Comparison of ENCODE assay signal across 19 mouse cellular contexts in the genomic region with DNA sequence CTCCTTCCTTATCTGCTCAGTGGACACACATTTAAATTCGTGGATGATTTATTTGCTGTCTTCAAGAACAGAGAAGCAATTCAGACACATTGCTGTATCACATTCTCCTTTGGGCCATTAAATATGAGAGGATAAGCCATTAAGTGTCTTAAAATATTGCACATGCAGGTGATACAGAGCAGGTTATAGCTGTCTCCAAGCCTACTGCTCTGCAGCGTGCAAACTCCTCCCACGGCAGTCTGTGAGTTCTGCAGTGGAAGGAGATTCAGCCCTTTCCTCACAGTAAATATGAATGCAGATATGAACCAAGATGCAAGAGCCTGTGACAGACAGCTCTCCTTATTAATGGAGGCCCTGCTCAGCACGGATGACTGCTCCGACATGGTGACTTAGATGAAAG.
"Had no signal": no experiment of that assay in that cellular context is flagged by ENCODE, and none has a peak within 500 bp of the region (broad histone marks: within the 10 kb centered on the region; RNA-seq: fewer than 3 reads in every experiment).

No protein-coding gene starts in this region.

- H3K4me3 ChIP-seq: limb, embryonic 12.5 days; limb, embryonic 15.5 days; midbrain, embryonic 12.5 days; midbrain, embryonic 15.5 days; stomach, embryonic 15.5 days had no signal

- DNase-seq: kidney, adult 2 months; kidney, postnatal 14 days; kidney, postnatal 4 days; left cerebral cortex, postnatal 4 days; liver, postnatal 0 days; lung, embryonic 14.5 days; right cerebral cortex, postnatal 25 days; spleen, adult 18-20 months; thymus, postnatal 25 days had no signal

- H3K4me2 ChIP-seq: limb, embryonic 12.5 days; limb, embryonic 15.5 days; liver, embryonic 11.5 days; lung, embryonic 14.5 days; midbrain, embryonic 12.5 days; midbrain, embryonic 15.5 days; stomach, embryonic 15.5 days had no signal

- H3K27me3 ChIP-seq: limb, embryonic 12.5 days; midbrain, embryonic 12.5 days; midbrain, embryonic 15.5 days; stomach, embryonic 15.5 days had no signal

- H3K4me1 ChIP-seq: limb, embryonic 12.5 days; limb, embryonic 15.5 days; midbrain, embryonic 12.5 days; stomach, embryonic 15.5 days had no signal

- H3K27ac ChIP-seq: limb, embryonic 12.5 days; limb, embryonic 15.5 days; liver, embryonic 14.5 days; macrophage; midbrain, embryonic 12.5 days; midbrain, embryonic 15.5 days; stomach, embryonic 15.5 days had no signal

- H3K36me3 ChIP-seq: limb, embryonic 12.5 days; limb, embryonic 15.5 days; midbrain, embryonic 12.5 days; midbrain, embryonic 15.5 days; stomach, embryonic 15.5 days had no signal

- H3K9ac ChIP-seq: limb, embryonic 12.5 days; limb, embryonic 15.5 days; liver, embryonic 14.5 days; liver, postnatal 0 days; lung, embryonic 14.5 days; midbrain, embryonic 12.5 days; midbrain, embryonic 15.5 days; stomach, embryonic 15.5 days had no signal

- ATAC-seq: intestine, postnatal 0 days; liver, postnatal 0 days; lung, postnatal 0 days; midbrain, embryonic 15.5 days had no signal

- H3K9me3 ChIP-seq: limb, embryonic 12.5 days; limb, embryonic 15.5 days; midbrain, embryonic 12.5 days; midbrain, embryonic 15.5 days; stomach, embryonic 15.5 days had no signal
